Mouse (Mus musculus) embryonic facial prominence, embryonic 14.5 days (tissue): ENCODE results near the gene 4930447C04Rik. TPM values are rescaled to one million over a fixed set of nuclear protein-coding genes. Genes with fewer than 3 reads are reported as not detected.

Experiments used
- ATAC-seq: fragments of 200-750 bp; cut with Nextera tagmentation; 2 replicates; pipeline ENCODE4 v1.8.0; 2017; ENCODE audit warnings: low read depth, moderate number of reproducible peaks, moderate TSS enrichment
- DNase-seq: peaks from one replicate; pipeline ENCODE4 v3.0.0-alpha.2; 2015; ENCODE audit warnings: low spot score
- H3K27ac ChIP-seq: fragments of 300-500 bp; sonication (generic); replicated peaks from 2 replicates; pipeline ENCODE4 v1.5.1; 2014; ENCODE audit warnings: low read depth, mild to moderate bottlenecking, low read length, moderate library complexity
- H3K27me3 ChIP-seq: fragments of 300-500 bp; sonication (generic); replicated peaks from 2 replicates; pipeline ENCODE4 v1.6.1; 2014; ENCODE audit warnings: low read length; ENCODE audit not compliant: control insufficient read depth, insufficient read depth
- H3K36me3 ChIP-seq: fragments of 300-500 bp; sonication (generic); 2 replicates; pipeline ENCODE4 v1.6.1; 2014; ENCODE audit warnings: low read length, mixed read lengths; ENCODE audit not compliant: control insufficient read depth, insufficient read depth
- H3K4me1 ChIP-seq: fragments of 300-500 bp; sonication (generic); 2 replicates; pipeline ENCODE4 v1.6.1; 2014; ENCODE audit warnings: antibody characterized with exemption, low read length; ENCODE audit not compliant: control insufficient read depth, insufficient read depth
- H3K4me2 ChIP-seq: fragments of 300-500 bp; sonication (generic); 2 replicates; pipeline ENCODE4 v1.6.1; 2014; ENCODE audit warnings: low read depth, mild to moderate bottlenecking, low read length, moderate library complexity, mixed read lengths
- H3K4me3 ChIP-seq: fragments of 300-500 bp; sonication (generic); 2 replicates; pipeline ENCODE4 v1.5.1; 2014; ENCODE audit warnings: low read depth, mild to moderate bottlenecking, low read length
- H3K9ac ChIP-seq: fragments of 300-500 bp; sonication (generic); 2 replicates; pipeline ENCODE4 v1.6.1; 2014; ENCODE audit warnings: low read depth, mild to moderate bottlenecking, low read length, moderate library complexity, mixed read lengths
- H3K9me3 ChIP-seq: fragments of 300-500 bp; sonication (generic); 2 replicates; pipeline ENCODE4 v1.6.1; 2016; ENCODE audit warnings: low read length; ENCODE audit not compliant: control insufficient read depth
- WGBS: fragments of 180-500 bp; shearing (Covaris S2); extraction: QIAGEN DNeasy Blood & Tissue Kit; methylation state at CpG from one replicate; pipeline ENCODE4 v1.1.7; 2014; 5-methylcytosine and 5-hydroxymethylcytosine counted together
- polyA plus RNA-seq: library from polyadenylated mRNA; unstranded; fragments of >200 nt; fragmentation: Nextera tagmentation; extraction: Ambion mirVana; gene quantifications from 2 replicates; pipeline ENCODE4 v1.2.1, GENCODE M21; 2014

The 4930447C04Rik gene
- polyA plus RNA-seq, 1 experiment from 2014 or later, result 3.6 TPM

GRCm38 (mm10) chr12:72841500-72841899 lies 99.1 kb downstream of the 4930447C04Rik start:
- Histone ChIP-seq H3K9ac (no peak overlapping the region), H3K4me2 (no peak overlapping the region), H3K36me3 (no peaks in the 10 kb centered on the region), H3K4me3 (no peak overlapping the region), H3K27ac (no peak overlapping the region), H3K27me3 (peaks cover 8% of the 10 kb centered on the region), H3K9me3 (no peaks in the 10 kb centered on the region), H3K4me1 (0 out of 2 replicates have a peak, but pooled peaks cover 6% of the 10 kb centered on the region)
- no peak for ATAC-seq
- WGBS, result 90% methylated on average over 1 of the region's 1 CpGs
- no peak for DNase-seq

GRCm38 (mm10) chr12:72837302-72837701 lies 103.3 kb downstream of the 4930447C04Rik start:
- no peak overlapping the region for H3K4me3 ChIP-seq
- peaks cover 11% of the 10 kb centered on the region for H3K27me3 ChIP-seq
- no peak for DNase-seq

GRCm38 (mm10) chr12:72835518-72836015 lies 105.0 kb downstream of the 4930447C04Rik start:
- Histone ChIP-seq H3K9ac (no peak overlapping the region), H3K9me3 (no peaks in the 10 kb centered on the region), H3K36me3 (no peaks in the 10 kb centered on the region), H3K4me3 (no peak overlapping the region), H3K4me2 (no peak overlapping the region), H3K4me1 (peaks cover 9% of the 10 kb centered on the region; the same call in 1 of the 2 replicates), H3K27me3 (peaks cover 28% of the 10 kb centered on the region), H3K27ac (no peak overlapping the region)
- 70% methylated on average over 8 of the region's 8 CpGs for WGBS
- ATAC-seq (no peak), DNase-seq (no peak)

More at GRCm38 (mm10) chr12:72837302-72837701, 103.3 kb downstream of the 4930447C04Rik start:
- Histone ChIP-seq H3K27ac (no peak overlapping the region), H3K36me3 (no peaks in the 10 kb centered on the region), H3K4me1 (0 out of 2 replicates have a peak, but pooled peaks cover under 1% of the 10 kb centered on the region), H3K4me2 (no peak overlapping the region), H3K9ac (no peak overlapping the region), H3K9me3 (no peaks in the 10 kb centered on the region)
- no peak for ATAC-seq
- 76% methylated on average over 4 of the region's 4 CpGs for WGBS

- ATAC-seq, result no peak
Observed at GRCm38 (mm10) chr12:72834773-72835517, 105.6 kb downstream of the 4930447C04Rik start.

GRCm38 (mm10) chr12:72831711-72832432 lies 108.7 kb downstream of the 4930447C04Rik start:
- Histone ChIP-seq H3K9ac (peak overlapping the region; percentile 46), H3K4me3 (peak overlapping the region; percentile 35), H3K36me3 (no peaks in the 10 kb centered on the region), H3K27ac (peak overlapping the region; percentile 18; the same call in 1 of the 2 replicates), H3K9me3 (no peaks in the 10 kb centered on the region), H3K4me1 (peaks cover 9% of the 10 kb centered on the region; the same call in 1 of the 2 replicates), H3K4me2 (peak overlapping the region; percentile 59), H3K27me3 (peaks cover 40% of the 10 kb centered on the region)
- peak; percentile 70 for DNase-seq
- WGBS, result 8% methylated on average over 40 of the region's 42 CpGs
- peak; percentile 76; the same call in 1 of the 2 replicates for ATAC-seq

More at GRCm38 (mm10) chr12:72834773-72835517, 105.6 kb downstream of the 4930447C04Rik start:
- Histone ChIP-seq H3K4me2 (no peak overlapping the region), H3K9me3 (no peaks in the 10 kb centered on the region), H3K4me1 (peaks cover 9% of the 10 kb centered on the region; the same call in 1 of the 2 replicates), H3K27me3 (peaks cover 34% of the 10 kb centered on the region), H3K36me3 (no peaks in the 10 kb centered on the region), H3K4me3 (no peak overlapping the region), H3K9ac (no peak overlapping the region), H3K27ac (no peak overlapping the region)
- 71% methylated on average over 14 of the region's 14 CpGs for WGBS
- no peak for DNase-seq

Other genes starting within 250 kb of the 4930447C04Rik start
- gene Ppm1a, start 183.3 kb downstream of the 4930447C04Rik start, polyA plus RNA-seq, result 82.5 and 84.3 TPM in 2 replicates
- gene Six6, start 882 bp downstream of the 4930447C04Rik start, polyA plus RNA-seq, result 0.35 and 0.89 TPM in 2 replicates
- gene Six1, start 113.1 kb upstream of the 4930447C04Rik start, polyA plus RNA-seq, result 46.5 and 53.9 TPM in 2 replicates
- gene Six4, start 172.7 kb upstream of the 4930447C04Rik start, polyA plus RNA-seq, result 6.3 and 7.0 TPM in 2 replicates
- 38.2 and 41.7 TPM in 2 replicates for gene Mnat1, start 182.9 kb upstream of the 4930447C04Rik start, polyA plus RNA-seq